Mouse (Mus musculus) erythroblast, embryonic 14.5 days (primary cell): ENCODE measurements around the gene Ndufa3. TPM values are rescaled to one million over a fixed set of nuclear protein-coding genes. Genes with fewer than 3 reads are reported as not detected.

Experiments
- H3K27me3 ChIP-seq: 2 replicates; pipeline ENCODE4 v1.6.1; 2012; ENCODE audit warnings: inconsistent platforms; ENCODE audit not compliant: control insufficient read depth
- H3K36me3 ChIP-seq: 2 replicates; pipeline ENCODE4 v1.6.1; 2012; ENCODE audit warnings: mild to moderate bottlenecking, inconsistent platforms; ENCODE audit not compliant: control insufficient read depth
- H3K4me1 ChIP-seq: 2 replicates; pipeline ENCODE4 v1.6.1; 2012; ENCODE audit warnings: inconsistent platforms; ENCODE audit not compliant: control insufficient read depth
- H3K4me3 ChIP-seq: replicated peaks from 2 replicates; pipeline ENCODE3; 2012; ENCODE audit warnings: moderate library complexity, mild to moderate bottlenecking, inconsistent platforms
- H3K9me3 ChIP-seq: 2 replicates; pipeline ENCODE4 v1.6.1; 2012; ENCODE audit warnings: low read length, inconsistent platforms, mixed read lengths; ENCODE audit not compliant: control insufficient read depth
- GATA1 ChIP-seq: IDR thresholded peaks from 2 replicates; pipeline ENCODE4 v1.6.1; 2012; ENCODE audit warnings: low read length, inconsistent platforms, mixed read lengths
- TAL1 ChIP-seq: IDR thresholded peaks from 3 replicates; pipeline ENCODE4 v1.6.1; 2012; ENCODE audit warnings: low read length, inconsistent platforms, mixed read lengths
- polyA plus RNA-seq: library from polyadenylated mRNA; stranded (reverse); fragments of >175 nt; gene quantifications from 2 replicates; pipeline ENCODE4 v1.2.3, GENCODE M21; 2012

The Ndufa3 gene
- polyA plus RNA-seq, 1 experiment, result 5.5 TPM

GRCm38 (mm10) chr7:3629030-3629429 lies 11.9 kb downstream of the Ndufa3 start:
- Histone ChIP-seq H3K9me3 (no peaks in the 10 kb centered on the region), H3K4me1 (peaks cover 32% of the 10 kb centered on the region), H3K4me3 (peak overlapping the region; percentile 77), H3K36me3 (peaks cover 66% of the 10 kb centered on the region), H3K27me3 (no peaks in the 10 kb centered on the region)
- TF ChIP-seq GATA1, result no peak
- no peak for TF ChIP-seq TAL1

GRCm38 (mm10) chr7:3629543-3630477 lies 12.6 kb downstream of the Ndufa3 start, which contains the start of the genes Tfpt and Prpf31:
Gene Tfpt (minus strand): TSS chr7:3629929.
Gene Prpf31 (plus strand): TSS chr7:3629985.
- H3K9me3 ChIP-seq, result no peaks in the 10 kb centered on the region
- H3K27me3 ChIP-seq, result no peaks in the 10 kb centered on the region
- H3K4me3 ChIP-seq, result peak within 1 kb of the TSS; percentile 77
- H3K4me1 ChIP-seq, result peaks cover 32% of the 10 kb centered on the region
- peaks cover 65% of the 10 kb centered on the region for H3K36me3 ChIP-seq
- TF ChIP-seq TAL1, result no peak
- TF ChIP-seq GATA1, result peak; percentile 49; the same call in 1 of the 2 replicates

- no peaks in the 10 kb centered on the region for H3K27me3 ChIP-seq
- H3K36me3 ChIP-seq, result peaks cover 65% of the 10 kb centered on the region
- H3K4me3 ChIP-seq, result peak overlapping the region; percentile 77
- no peak for TF ChIP-seq TAL1
- no peak for TF ChIP-seq GATA1
- H3K4me1 ChIP-seq, result peaks cover 32% of the 10 kb centered on the region
- H3K9me3 ChIP-seq, result no peaks in the 10 kb centered on the region
These were observed 13.3 kb downstream of the Ndufa3 start for GRCm38 (mm10) chr7:3630478-3630815.

- Histone ChIP-seq H3K4me3 (no peak overlapping the region), H3K36me3 (peaks cover 62% of the 10 kb centered on the region), H3K9me3 (no peaks in the 10 kb centered on the region), H3K4me1 (peaks cover 40% of the 10 kb centered on the region), H3K27me3 (no peaks in the 10 kb centered on the region)
- TF ChIP-seq GATA1 (no peak), TAL1 (no peak)
These were observed 26.2 kb downstream of the Ndufa3 start for GRCm38 (mm10) chr7:3643412-3643811.

- peaks cover 62% of the 10 kb centered on the region for H3K36me3 ChIP-seq
These were observed 26.7 kb downstream of the Ndufa3 start for GRCm38 (mm10) chr7:3643843-3644242.

GRCm38 (mm10) chr7:3644348-3644671 lies 27.1 kb downstream of the Ndufa3 start:
- TF ChIP-seq TAL1 (no peak), GATA1 (peak; percentile 72)
- Histone ChIP-seq H3K4me3 (peak overlapping the region; percentile 83), H3K27me3 (no peaks in the 10 kb centered on the region), H3K36me3 (peaks cover 62% of the 10 kb centered on the region), H3K4me1 (peaks cover 45% of the 10 kb centered on the region), H3K9me3 (no peaks in the 10 kb centered on the region)

More at GRCm38 (mm10) chr7:3643843-3644242, 26.7 kb downstream of the Ndufa3 start:
- TF ChIP-seq TAL1, result no peak
- no peak for TF ChIP-seq GATA1
- peaks cover 44% of the 10 kb centered on the region for H3K4me1 ChIP-seq
- no peaks in the 10 kb centered on the region for H3K27me3 ChIP-seq
- H3K4me3 ChIP-seq, result peak overlapping the region; percentile 83
- no peaks in the 10 kb centered on the region for H3K9me3 ChIP-seq

GRCm38 (mm10) chr7:3644672-3645487 lies 27.7 kb downstream of the Ndufa3 start, which contains the start of gene Cnot3:
Gene Cnot3 (plus strand): TSS chr7:3645268.
- H3K4me1 ChIP-seq, result peaks cover 45% of the 10 kb centered on the region
- no peak for TF ChIP-seq TAL1
- peak; percentile 36; the same call in 1 of the 2 replicates for TF ChIP-seq GATA1
- H3K36me3 ChIP-seq, result peaks cover 62% of the 10 kb centered on the region
- peak within 1 kb of the TSS; percentile 83 for H3K4me3 ChIP-seq
- H3K27me3 ChIP-seq, result no peaks in the 10 kb centered on the region
- no peaks in the 10 kb centered on the region for H3K9me3 ChIP-seq

- peak overlapping the region; percentile 83 for H3K4me3 ChIP-seq
- peaks cover 45% of the 10 kb centered on the region for H3K4me1 ChIP-seq
- H3K9me3 ChIP-seq, result no peaks in the 10 kb centered on the region
- no peak for TF ChIP-seq GATA1
- no peak for TF ChIP-seq TAL1
- no peaks in the 10 kb centered on the region for H3K27me3 ChIP-seq
- peaks cover 62% of the 10 kb centered on the region for H3K36me3 ChIP-seq
These were observed 28.4 kb downstream of the Ndufa3 start for GRCm38 (mm10) chr7:3645488-3646025.
